Mouse (Mus musculus) small intestine, adult 2 months (tissue): ENCODE measurements around the gene Ptprk.

Source experiments
- CTCF ChIP-seq: fragments of 200-500 bp; IDR thresholded peaks from 2 replicates; pipeline ENCODE4 v1.5.1; 2012; ENCODE audit warnings: low read depth, mild to moderate bottlenecking, control low read depth, inconsistent platforms, low read length, moderate library complexity, mixed read lengths; ENCODE audit not compliant: insufficient replicate concordance, insufficient read length; ENCODE audit errors: extremely low read depth
- POLR2A ChIP-seq: fragments of 200-500 bp; IDR thresholded peaks from 2 replicates; pipeline ENCODE4 v1.6.1; 2012; ENCODE audit warnings: low read depth, mild to moderate bottlenecking, control low read depth, inconsistent platforms, low read length, moderate library complexity

DNA sequence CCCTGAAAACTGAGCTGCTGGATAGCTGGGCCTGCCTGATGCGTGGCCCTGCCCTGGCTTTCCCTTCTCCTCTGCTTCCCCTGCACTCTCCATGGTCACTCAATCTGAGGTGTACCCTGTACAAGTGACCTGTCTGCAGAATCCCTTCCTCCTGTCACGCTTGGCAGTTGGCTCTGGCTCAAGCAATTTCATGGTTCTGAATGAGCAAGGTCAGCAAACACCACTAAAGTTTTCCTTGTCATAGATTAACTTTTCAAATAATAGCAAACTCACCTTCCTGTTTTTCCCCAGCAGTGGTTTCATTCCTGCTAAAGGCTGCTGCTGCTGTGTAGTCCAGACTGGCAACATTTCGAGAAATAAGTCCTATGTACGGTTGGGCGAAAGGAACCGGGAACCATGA lies 30.6 kb downstream of the Ptprk start:
- no peak for TF ChIP-seq POLR2A
- TF ChIP-seq CTCF: no peak
